Mouse (Mus musculus): ENCODE results near the gene Hipk2. TPM values are rescaled to one million over a fixed set of nuclear protein-coding genes. Genes with fewer than 3 reads are reported as not detected.

Hipk2 gene
- polyA plus RNA-seq, 1 experiment from 2014 or later, result 11.0 TPM

- no peaks in the 10 kb centered on the region for H3K27me3 ChIP-seq (ENCODE audit: control insufficient read depth, insufficient read depth, low read length)
- peaks cover 23 to 67% of the 10 kb centered on the region in 2 experiments for H3K4me1 ChIP-seq (ENCODE audit: control insufficient read depth in 2 of 2, insufficient read depth in 2 of 2, low read length in 2 of 2)
- H3K4me3 ChIP-seq (ENCODE audit: control insufficient read depth in 1 of 2, insufficient read depth in 1 of 2, low read depth in 1 of 2, low read length in 2 of 2), result no peak overlapping the region
- WGBS, result 89% methylated on average over 6 of the region's 6 CpGs
- H3K9ac ChIP-seq (ENCODE audit: low read length), result no peak overlapping the region
- no peaks in the 10 kb centered on the region for H3K9me3 ChIP-seq (ENCODE audit: control insufficient read depth, low read length)
- no peak overlapping the region for H3K4me2 ChIP-seq (ENCODE audit: low read length)
- no peaks in the 10 kb centered on the region for H3K36me3 ChIP-seq (ENCODE audit: control insufficient read depth, insufficient read depth, low read length)
- no peak overlapping the region for H3K27ac ChIP-seq (replicated peaks in 1 of 2; ENCODE audit: control insufficient read depth in 1 of 2, insufficient read depth in 1 of 2, low read depth in 2 of 2, low read length in 2 of 2)
- no peak for ATAC-seq (ENCODE audit: insufficient number of reproducible peaks, insufficient read depth, low FRiP score, low read depth)
Measured at GRCm38 (mm10) chr6:38850715-38851259, 25.2 kb downstream of the Hipk2 start.

GRCm38 (mm10) chr6:38847958-38848910 lies 27.7 kb downstream of the Hipk2 start:
- no peak overlapping the region for H3K9ac ChIP-seq (ENCODE audit: low read length)
- H3K9me3 ChIP-seq (ENCODE audit: control insufficient read depth, low read length), result no peaks in the 10 kb centered on the region
- H3K4me3 ChIP-seq (ENCODE audit: control insufficient read depth in 1 of 2, insufficient read depth in 1 of 2, low read depth in 1 of 2, low read length in 2 of 2), result no peak overlapping the region
- H3K4me2 ChIP-seq (ENCODE audit: low read length), result no peak overlapping the region
- WGBS, result 81% methylated on average over 3 of the region's 3 CpGs
- no peaks in the 10 kb centered on the region for H3K27me3 ChIP-seq (ENCODE audit: control insufficient read depth, insufficient read depth, low read length)
- H3K4me1 ChIP-seq (ENCODE audit: control insufficient read depth in 2 of 2, insufficient read depth in 2 of 2, low read length in 2 of 2), result peaks cover 24 to 65% of the 10 kb centered on the region in 2 experiments
- no peak overlapping the region for H3K27ac ChIP-seq (replicated peaks in 1 of 2; ENCODE audit: control insufficient read depth in 1 of 2, insufficient read depth in 1 of 2, low read depth in 2 of 2, low read length in 2 of 2)
- no peak for ATAC-seq (ENCODE audit: insufficient number of reproducible peaks, insufficient read depth, low FRiP score, low read depth)
- no peaks in the 10 kb centered on the region for H3K36me3 ChIP-seq (ENCODE audit: control insufficient read depth, insufficient read depth, low read length)

GRCm38 (mm10) chr6:38847447-38847846 lies 28.5 kb downstream of the Hipk2 start:
- no peaks in the 10 kb centered on the region for H3K27me3 ChIP-seq (ENCODE audit: control insufficient read depth, insufficient read depth, low read length)
- H3K27ac ChIP-seq (replicated peaks in 1 of 2; ENCODE audit: control insufficient read depth in 1 of 2, insufficient read depth in 1 of 2, low read depth in 2 of 2, low read length in 2 of 2), result peak overlapping the region in 1 of 2 experiments; percentile 29; a peak in 2 of 4 replicates
- H3K4me3 ChIP-seq (ENCODE audit: control insufficient read depth in 1 of 2, insufficient read depth in 1 of 2, low read depth in 1 of 2, low read length in 2 of 2), result no peak overlapping the region
- H3K9ac ChIP-seq (ENCODE audit: low read length), result no peak overlapping the region
- no peak for ATAC-seq (ENCODE audit: insufficient number of reproducible peaks, insufficient read depth, low FRiP score, low read depth)
- WGBS, result 17% methylated on average over 1 of the region's 1 CpGs
- H3K4me2 ChIP-seq (ENCODE audit: low read length), result no peak overlapping the region
- no peaks in the 10 kb centered on the region for H3K36me3 ChIP-seq (ENCODE audit: control insufficient read depth, insufficient read depth, low read length)
- H3K9me3 ChIP-seq (ENCODE audit: control insufficient read depth, low read length), result no peaks in the 10 kb centered on the region
- peaks cover 25 to 62% of the 10 kb centered on the region in 2 experiments for H3K4me1 ChIP-seq (ENCODE audit: control insufficient read depth in 2 of 2, insufficient read depth in 2 of 2, low read length in 2 of 2)

DNA sequence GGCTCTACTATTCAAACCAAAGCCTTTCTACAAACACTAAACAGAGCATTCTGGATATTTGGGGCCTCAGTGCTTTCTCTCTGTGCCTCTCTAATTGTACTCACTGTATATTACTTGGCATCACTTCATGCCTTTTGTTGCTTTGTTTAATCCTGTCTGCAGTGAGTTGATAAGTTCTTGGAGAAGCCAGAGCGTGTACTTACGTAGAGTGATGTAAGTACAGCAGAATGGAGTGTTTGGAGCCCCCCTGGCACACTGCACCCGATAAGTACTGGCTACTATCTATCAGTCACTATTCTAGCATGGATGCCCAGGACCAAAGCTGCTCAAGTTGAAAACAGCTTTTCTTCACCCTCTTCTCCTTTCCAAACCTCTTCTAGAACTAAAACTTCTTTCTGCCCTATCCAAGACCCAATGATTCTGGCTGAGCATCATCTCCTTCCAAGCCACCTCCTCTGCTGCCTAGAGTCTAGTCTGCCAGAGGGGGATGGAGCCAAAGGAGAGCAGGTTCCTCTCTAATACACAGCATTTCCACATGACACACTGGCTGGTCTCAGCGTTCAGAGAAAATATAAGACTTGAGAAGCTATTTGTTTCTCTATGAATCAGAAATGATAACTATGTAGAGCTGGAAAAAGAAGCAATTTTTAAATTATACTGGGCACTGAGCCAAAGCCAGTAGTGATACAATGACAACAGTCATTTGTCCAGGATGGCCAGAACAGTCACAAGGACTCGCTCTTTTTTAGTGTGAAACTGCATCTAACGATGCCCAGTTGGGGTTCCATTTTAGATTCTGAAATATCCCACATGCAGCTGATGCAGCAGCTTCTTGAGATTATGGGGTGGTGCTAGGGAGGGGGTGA lies 29.4 kb downstream of the Hipk2 start:
- no peak overlapping the region for H3K9ac ChIP-seq (ENCODE audit: low read length)
- ATAC-seq (ENCODE audit: insufficient number of reproducible peaks, insufficient read depth, low FRiP score, low read depth), result no peak
- H3K9me3 ChIP-seq (ENCODE audit: control insufficient read depth, low read length), result no peaks in the 10 kb centered on the region
- H3K4me2 ChIP-seq (ENCODE audit: low read length), result no peak overlapping the region
- 35% methylated on average over 6 of the region's 6 CpGs for WGBS
- no peaks in the 10 kb centered on the region for H3K27me3 ChIP-seq (ENCODE audit: control insufficient read depth, insufficient read depth, low read length)
- H3K4me3 ChIP-seq (ENCODE audit: control insufficient read depth in 1 of 2, insufficient read depth in 1 of 2, low read depth in 1 of 2, low read length in 2 of 2), result no peak overlapping the region
- H3K36me3 ChIP-seq (ENCODE audit: control insufficient read depth, insufficient read depth, low read length), result no peaks in the 10 kb centered on the region
- H3K27ac ChIP-seq (replicated peaks in 1 of 2; ENCODE audit: control insufficient read depth in 1 of 2, insufficient read depth in 1 of 2, low read depth in 2 of 2, low read length in 2 of 2), result peak overlapping the region; percentile 16 to 29; a peak in 2 of 4 replicates
- peaks cover 21 to 59% of the 10 kb centered on the region in 2 experiments for H3K4me1 ChIP-seq (ENCODE audit: control insufficient read depth in 2 of 2, insufficient read depth in 2 of 2, low read length in 2 of 2)

DNA sequence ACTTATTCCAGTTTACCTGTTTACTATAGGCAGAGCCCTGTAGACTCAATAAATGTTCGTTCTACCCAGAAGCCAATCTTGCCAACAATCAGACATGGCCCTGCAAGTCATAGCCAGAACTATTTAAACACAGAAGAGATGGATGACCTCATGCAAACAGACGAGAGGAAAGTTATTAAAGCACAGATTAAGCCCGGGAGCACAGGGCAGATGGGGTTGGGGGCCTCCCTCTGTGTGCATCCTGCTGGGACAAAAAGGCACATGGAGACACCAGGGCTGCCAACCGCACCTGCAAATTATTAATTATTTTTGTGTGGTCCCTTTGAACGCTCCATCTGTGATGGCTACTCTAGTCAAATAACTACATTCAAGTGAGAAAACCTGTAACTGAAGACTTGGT lies 30.1 kb downstream of the Hipk2 start:
- H3K27ac ChIP-seq (replicated peaks in 1 of 2; ENCODE audit: control insufficient read depth in 1 of 2, insufficient read depth in 1 of 2, low read depth in 2 of 2, low read length in 2 of 2), result no peak overlapping the region
- 64% methylated on average over 5 of the region's 5 CpGs for WGBS
- ATAC-seq (ENCODE audit: insufficient number of reproducible peaks, insufficient read depth, low FRiP score, low read depth), result no peak

GRCm38 (mm10) chr6:38845117-38845516 lies 30.8 kb downstream of the Hipk2 start:
- 37% methylated on average over 1 of the region's 1 CpGs for WGBS

More for the DNA sequence above, 30.1 kb downstream of the Hipk2 start:
- no peaks in the 10 kb centered on the region for H3K9me3 ChIP-seq (ENCODE audit: control insufficient read depth, low read length)
- H3K4me2 ChIP-seq (ENCODE audit: low read length), result no peak overlapping the region
- no peak overlapping the region for H3K4me3 ChIP-seq (ENCODE audit: control insufficient read depth in 1 of 2, insufficient read depth in 1 of 2, low read depth in 1 of 2, low read length in 2 of 2)
- H3K36me3 ChIP-seq (ENCODE audit: control insufficient read depth, insufficient read depth, low read length), result no peaks in the 10 kb centered on the region
- H3K4me1 ChIP-seq (ENCODE audit: control insufficient read depth in 2 of 2, insufficient read depth in 2 of 2, low read length in 2 of 2), result peaks cover 21 to 65% of the 10 kb centered on the region in 2 experiments
- H3K9ac ChIP-seq (ENCODE audit: low read length), result no peak overlapping the region
- no peaks in the 10 kb centered on the region for H3K27me3 ChIP-seq (ENCODE audit: control insufficient read depth, insufficient read depth, low read length)

GRCm38 (mm10) chr6:38841551-38841950 lies 34.4 kb downstream of the Hipk2 start:
- H3K27me3 ChIP-seq (ENCODE audit: control insufficient read depth, insufficient read depth, low read length), result no peaks in the 10 kb centered on the region
- H3K9me3 ChIP-seq (ENCODE audit: control insufficient read depth, low read length), result no peaks in the 10 kb centered on the region
- H3K4me1 ChIP-seq (ENCODE audit: control insufficient read depth in 2 of 2, insufficient read depth in 2 of 2, low read length in 2 of 2), result peaks cover 15 to 52% of the 10 kb centered on the region in 2 experiments
- no peaks in the 10 kb centered on the region for H3K36me3 ChIP-seq (ENCODE audit: control insufficient read depth, insufficient read depth, low read length)
- 55% methylated on average over 3 of the region's 3 CpGs for WGBS
- no peak overlapping the region for H3K4me2 ChIP-seq (ENCODE audit: low read length)
- no peak for ATAC-seq (ENCODE audit: insufficient number of reproducible peaks, insufficient read depth, low FRiP score, low read depth)
- H3K27ac ChIP-seq (replicated peaks in 1 of 2; ENCODE audit: control insufficient read depth in 1 of 2, insufficient read depth in 1 of 2, low read depth in 2 of 2, low read length in 2 of 2), result peak overlapping the region in 1 of 2 experiments; percentile 16; a peak in 1 of 4 replicates
- no peak overlapping the region for H3K4me3 ChIP-seq (ENCODE audit: control insufficient read depth in 1 of 2, insufficient read depth in 1 of 2, low read depth in 1 of 2, low read length in 2 of 2)
- H3K9ac ChIP-seq (ENCODE audit: low read length), result no peak overlapping the region

More at GRCm38 (mm10) chr6:38845117-38845516, 30.8 kb downstream of the Hipk2 start:
- Histone ChIP-seq H3K36me3 (ENCODE audit: control insufficient read depth, insufficient read depth, low read length) (no peaks in the 10 kb centered on the region), H3K4me2 (ENCODE audit: low read length) (no peak overlapping the region), H3K4me3 (ENCODE audit: control insufficient read depth in 1 of 2, insufficient read depth in 1 of 2, low read depth in 1 of 2, low read length in 2 of 2) (no peak overlapping the region), H3K9me3 (ENCODE audit: control insufficient read depth, low read length) (no peaks in the 10 kb centered on the region), H3K4me1 (ENCODE audit: control insufficient read depth in 2 of 2, insufficient read depth in 2 of 2, low read length in 2 of 2) (peaks cover 21 to 69% of the 10 kb centered on the region in 2 experiments), H3K27me3 (ENCODE audit: control insufficient read depth, insufficient read depth, low read length) (no peaks in the 10 kb centered on the region), H3K9ac (ENCODE audit: low read length) (no peak overlapping the region), H3K27ac (replicated peaks in 1 of 2; ENCODE audit: control insufficient read depth in 1 of 2, insufficient read depth in 1 of 2, low read depth in 2 of 2, low read length in 2 of 2) (no peak overlapping the region)
- ATAC-seq (ENCODE audit: insufficient number of reproducible peaks, insufficient read depth, low FRiP score, low read depth), result no peak
